Mouse (Mus musculus): Measurements from ENCODE around the gene Sbk2.

Gene Sbk2

DNA sequence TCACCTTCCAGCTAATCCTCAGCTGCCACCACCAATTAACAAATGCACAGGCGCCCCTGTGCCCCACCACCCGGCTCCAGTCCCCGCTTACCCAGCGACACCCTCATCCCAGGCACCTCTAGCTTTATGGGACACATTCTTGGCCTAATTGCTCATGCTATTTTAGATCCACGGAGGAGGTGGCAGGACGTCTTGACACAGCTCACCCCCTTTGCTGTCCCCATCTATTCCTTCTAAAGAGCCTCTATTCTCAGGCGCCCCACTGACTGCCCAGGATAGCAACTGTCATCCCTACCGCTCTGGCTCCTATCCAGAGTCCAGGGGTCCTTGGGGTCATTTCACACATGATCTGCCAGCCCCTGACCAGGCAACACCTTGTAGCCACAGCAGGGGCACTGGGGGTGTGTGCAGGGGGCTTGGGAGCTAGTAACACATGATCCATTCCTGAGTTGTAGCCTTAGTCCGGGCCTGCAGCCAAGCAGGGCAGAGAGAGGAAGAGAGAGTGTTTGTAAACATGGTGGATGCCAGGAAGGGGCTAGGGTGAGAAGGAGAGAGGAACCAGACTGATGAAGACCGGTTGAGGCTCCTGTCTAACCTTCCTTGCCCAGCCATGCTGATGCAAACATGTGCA lies 10.3 kb downstream of the Sbk2 start:
- in situ Hi-C loops (cut with MboI, MseI): no loop called here

DNA sequence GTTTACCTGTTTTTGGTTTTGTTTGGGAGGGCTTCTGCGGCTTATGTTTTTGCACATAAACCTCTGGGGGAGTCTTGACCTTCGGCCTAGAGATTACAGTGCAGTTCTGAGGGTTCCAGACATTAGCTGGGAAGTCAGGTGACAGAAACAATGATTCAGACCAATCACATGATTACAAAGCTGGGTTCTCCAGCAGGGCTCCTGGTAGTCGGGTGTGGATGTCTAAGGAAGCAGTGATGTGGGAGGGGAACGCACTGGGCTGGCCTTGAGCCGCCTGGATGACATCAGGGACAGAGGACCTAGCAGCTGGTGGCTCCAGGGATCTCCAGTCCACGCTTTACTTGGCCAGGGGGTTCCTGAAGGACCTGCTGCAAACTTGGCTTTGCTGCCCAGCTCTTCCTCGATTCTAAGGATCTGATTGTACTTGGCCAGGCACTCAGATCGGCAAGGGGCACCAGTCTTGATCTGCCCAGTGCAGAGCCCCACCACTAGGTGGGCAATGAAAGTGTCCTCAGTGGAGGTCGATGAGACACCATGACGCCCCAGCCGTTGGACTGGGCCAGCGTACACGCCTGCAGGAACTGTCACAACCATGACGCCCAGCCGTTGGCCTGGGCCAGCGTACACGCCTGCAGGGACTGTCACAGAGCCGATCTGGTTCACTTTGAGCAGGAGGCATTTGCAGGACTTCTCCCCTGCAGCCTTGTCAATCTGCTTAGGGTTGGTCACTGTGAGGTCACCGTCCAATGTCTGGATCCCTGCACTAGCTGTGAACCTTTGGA lies 13.5 kb downstream of the Sbk2 start:
- in situ Hi-C loops (cut with MboI, MseI): no loop called here

DNA sequence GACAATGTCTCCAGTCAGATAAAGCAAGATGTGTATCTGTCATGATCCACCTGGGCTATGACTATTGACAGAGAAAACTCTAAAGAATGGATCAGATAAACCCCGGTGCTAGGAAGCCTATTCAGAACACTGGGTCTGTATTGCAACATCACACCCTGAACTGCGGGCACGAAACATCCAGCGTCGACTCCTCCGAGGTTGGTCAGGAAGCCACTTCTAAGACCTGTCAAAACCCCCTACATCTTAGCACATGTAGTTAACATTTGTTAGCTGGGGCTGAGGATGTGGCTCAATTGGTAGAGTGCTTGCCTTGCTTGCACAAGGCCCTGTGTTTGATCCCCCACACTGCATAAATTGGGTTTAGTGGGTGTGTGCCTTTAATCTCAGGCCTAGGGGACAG lies 15.8 kb downstream of the Sbk2 start:
- in situ Hi-C loops (cut with MboI, MseI): no loop called here

DNA sequence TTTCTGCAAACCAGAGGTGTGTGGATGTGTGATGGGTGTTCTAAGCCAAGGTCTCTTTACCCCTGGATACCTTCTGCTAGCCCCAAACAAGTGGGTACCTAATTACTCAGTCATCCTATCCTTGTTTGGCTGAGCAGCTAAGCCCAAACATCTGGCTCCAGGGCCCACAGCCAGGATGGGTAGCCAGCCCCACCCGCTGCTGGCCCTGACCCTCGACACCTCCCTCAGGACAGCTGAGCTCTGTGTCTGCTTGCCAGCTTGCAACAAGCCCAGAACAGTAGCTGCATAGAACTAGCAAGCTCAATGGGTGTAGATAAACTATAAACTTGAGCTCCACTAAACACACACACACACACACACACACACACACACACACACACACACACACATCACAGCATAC lies 16.4 kb downstream of the Sbk2 start:
- in situ Hi-C loops (cut with MboI, MseI): no loop called here

DNA sequence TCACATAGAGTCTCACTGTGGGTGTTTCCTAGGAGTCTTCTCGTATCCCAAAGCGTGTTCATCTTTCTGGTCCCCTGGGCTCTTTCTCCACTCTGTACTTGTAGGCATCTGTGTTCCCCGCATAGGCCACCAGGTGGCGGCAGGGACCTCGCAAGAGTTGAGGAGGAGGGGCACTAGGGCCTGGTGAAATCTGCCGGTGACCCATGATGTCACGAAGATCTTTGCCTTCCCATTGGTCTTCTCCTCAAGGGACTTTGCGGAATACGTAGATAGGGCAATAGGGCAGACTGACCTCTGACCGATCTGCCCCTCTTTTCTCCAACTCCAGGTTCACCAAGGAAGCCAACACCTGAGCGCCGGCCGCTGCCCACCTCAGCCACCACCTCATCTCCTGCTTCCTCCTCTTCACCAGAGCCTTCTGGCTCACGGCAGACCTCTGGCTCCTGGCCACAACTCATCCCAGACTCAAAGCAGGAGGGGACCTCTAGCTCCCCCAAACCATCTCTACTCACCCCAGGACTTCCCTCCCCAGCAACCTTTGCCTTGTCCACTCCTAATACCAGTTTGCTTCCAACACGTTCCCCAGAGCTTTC lies 20.9 kb downstream of the Sbk2 start:
- in situ Hi-C loops (cut with MboI, MseI): loop anchor here (5.0 kb wide), 1 partner anchor 109 kb away; the partner anchor contains the start of gene Zfp580

DNA sequence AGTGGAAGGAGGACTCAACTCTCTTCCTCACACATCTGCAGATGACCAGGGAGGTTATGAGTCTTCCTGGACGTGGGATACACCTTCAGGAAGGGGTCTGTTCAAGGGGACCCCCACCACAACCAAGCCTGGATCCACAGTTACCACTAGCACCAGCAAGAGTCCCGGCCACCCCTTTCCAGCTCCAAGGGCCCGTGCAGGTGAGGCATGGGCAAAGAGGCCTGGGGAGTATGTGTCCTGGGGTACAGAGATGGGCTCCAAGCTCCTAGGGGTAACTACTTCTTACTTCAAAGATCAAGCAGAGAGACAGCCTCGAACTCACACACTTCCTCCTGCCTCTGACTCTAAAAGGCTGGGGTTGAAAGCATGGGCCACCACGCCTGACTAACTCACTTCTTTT lies 21.5 kb downstream of the Sbk2 start:
- in situ Hi-C loops (cut with MboI, MseI): loop anchor here (5.0 kb wide), 1 partner anchor 110 kb away; the partner anchor contains the start of gene Zfp580

DNA sequence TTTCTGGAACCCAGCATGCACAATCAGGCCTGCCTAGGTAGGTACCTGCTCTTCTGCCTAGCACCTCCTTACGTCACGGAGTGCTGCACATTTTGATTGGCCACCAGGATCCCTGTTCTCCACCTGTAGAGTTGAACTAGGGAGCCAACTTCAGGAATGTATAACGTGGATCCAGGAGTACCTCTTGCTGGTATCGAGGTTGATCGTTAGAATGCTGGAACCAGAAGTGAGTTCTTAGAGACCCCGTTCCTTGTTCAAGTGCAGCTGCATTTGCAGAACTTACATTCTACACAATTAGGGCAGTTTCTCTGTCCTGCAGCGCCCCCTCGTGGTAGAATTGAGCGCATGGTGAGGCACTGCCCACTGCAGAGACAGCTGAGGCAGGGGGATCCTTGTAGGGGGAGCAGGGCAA lies 24.1 kb downstream of the Sbk2 start:
- in situ Hi-C loops (cut with MboI, MseI): loop anchor here (5.0 kb wide), 1 partner anchor 112 kb away; the partner anchor contains the start of gene Zfp580

DNA sequence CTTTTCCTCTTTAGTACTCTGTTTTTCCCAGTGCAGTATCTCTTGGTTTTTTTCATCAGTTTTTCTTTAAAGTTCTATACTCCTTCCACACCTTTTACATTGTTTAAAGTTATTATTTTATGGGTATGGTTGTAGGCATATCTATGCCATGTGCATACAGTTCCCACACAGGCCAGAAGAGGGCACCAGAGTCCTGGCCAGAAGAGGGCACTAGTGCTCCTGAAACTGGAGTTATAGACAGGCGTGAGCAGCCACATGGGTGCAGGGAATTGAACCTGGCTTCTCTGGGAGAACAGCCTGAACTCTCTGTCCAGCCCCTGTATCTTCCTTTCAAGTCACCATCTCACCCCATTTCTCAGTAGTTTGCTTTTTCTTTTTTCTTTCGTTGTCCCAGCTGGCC lies 25.8 kb downstream of the Sbk2 start:
- in situ Hi-C loops (cut with MboI, MseI): no loop called here

DNA sequence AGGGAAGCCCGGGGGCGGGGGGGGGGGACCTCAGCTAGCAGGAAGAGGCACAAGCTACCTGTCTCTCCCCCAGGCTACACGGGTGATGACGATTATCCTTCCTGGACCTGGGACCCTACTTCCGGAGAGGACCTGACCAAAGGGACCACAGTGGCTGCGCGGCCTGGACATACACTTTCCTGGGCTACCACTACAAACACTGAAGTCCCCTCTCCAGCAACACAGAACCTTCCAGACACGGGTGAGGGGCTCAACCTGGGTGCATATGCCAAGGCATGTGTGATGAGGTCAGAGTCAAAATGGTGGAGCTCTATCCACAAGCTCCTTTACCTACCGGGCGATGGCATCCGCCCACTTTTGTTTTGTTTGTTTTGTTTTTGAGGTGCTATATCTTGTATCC lies 26.8 kb downstream of the Sbk2 start:
- in situ Hi-C loops (cut with MboI, MseI): no loop called here

DNA sequence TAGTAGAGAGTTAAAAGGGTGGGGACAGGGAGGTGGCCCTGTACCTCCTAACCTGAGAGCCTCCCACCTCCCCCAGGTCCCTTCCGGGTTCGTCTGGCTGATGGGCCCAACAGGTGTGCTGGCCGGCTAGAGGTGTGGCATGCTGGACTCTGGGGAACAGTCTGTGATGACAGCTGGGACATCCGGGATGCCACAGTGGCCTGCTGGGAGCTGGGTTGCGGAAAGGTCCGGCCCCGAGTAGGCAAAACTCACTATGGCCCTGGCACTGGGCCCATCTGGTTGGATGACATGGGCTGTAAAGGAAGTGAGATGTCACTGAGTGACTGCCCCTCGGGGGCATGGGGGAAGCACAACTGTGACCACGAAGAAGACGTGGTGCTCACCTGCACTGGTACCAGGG lies 27.4 kb downstream of the Sbk2 start:
- in situ Hi-C loops (cut with MboI, MseI): no loop called here

DNA sequence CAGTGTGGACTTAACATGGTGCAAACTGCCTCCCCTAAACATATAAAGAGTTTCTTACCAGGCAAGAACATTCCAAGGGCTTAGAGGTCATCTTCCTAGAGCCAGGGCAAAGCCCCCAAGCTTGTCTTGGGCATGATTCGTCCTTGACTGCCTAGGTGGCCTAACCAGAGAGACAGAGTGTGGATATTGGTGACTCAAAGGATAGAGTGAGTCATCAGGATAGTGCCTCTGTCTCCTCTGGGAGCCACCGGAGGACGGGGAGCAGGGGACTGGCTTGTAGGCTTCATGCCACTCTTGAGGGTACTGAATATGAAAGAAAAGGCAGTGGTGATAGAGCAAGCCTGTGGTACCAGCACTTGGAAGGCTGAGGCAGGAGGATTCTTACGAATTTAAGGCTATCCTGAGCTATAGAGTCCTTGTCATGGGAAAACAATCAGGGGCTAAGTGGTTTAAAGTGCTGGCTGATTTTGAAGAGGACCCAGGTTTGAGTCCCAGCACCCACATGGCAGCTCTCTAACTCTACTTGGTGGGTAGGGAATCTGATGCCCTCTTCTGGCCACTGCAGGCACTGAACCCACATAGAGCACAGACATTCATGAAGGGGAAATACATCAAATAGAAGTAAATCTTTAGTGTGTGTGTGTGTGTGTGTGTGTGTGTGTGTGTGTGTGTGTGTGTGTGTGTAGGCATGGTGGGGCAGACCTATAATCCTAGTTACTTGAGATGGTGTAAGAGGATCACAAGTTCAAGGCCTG lies 29.9 kb downstream of the Sbk2 start:
- in situ Hi-C loops (cut with MboI, MseI): no loop called here

DNA sequence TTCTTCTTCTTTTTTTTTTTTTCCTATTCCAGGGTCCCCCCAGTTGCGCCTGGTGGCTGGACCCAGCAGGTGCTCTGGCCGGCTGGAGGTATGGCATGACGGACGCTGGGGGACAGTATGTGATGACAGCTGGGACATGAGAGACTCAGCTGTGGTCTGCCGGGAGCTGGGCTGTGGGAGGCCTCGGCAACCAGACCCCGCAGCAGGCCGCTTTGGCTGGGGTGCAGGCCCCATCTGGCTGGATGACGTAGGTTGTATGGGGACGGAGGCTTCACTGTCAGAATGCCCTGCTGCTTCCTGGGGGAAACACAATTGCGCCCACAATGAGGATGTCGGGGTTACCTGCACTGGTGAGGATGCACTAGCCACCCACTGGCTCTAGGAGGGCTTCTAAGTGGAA lies 31.1 kb downstream of the Sbk2 start:
- in situ Hi-C loops (cut with MboI, MseI): no loop called here

DNA sequence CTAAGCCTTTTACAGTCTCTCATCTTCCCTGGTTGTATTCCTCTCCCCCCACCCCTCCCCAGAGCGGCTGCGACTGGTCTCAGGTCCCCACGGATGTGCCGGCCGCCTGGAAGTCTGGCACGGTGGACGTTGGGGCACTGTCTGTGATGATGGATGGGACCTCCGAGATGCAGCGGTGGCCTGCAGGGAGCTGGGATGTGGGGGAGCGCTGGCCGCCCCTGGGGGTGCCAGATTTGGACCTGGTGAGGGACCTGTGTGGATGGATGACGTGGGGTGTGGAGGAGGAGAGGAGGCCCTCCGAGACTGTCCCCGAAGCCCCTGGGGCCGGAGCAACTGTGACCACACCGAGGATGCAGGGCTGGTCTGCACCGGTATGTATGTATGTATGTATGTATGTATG lies 35.9 kb downstream of the Sbk2 start:
- in situ Hi-C loops (cut with MboI, MseI): no loop called here

DNA sequence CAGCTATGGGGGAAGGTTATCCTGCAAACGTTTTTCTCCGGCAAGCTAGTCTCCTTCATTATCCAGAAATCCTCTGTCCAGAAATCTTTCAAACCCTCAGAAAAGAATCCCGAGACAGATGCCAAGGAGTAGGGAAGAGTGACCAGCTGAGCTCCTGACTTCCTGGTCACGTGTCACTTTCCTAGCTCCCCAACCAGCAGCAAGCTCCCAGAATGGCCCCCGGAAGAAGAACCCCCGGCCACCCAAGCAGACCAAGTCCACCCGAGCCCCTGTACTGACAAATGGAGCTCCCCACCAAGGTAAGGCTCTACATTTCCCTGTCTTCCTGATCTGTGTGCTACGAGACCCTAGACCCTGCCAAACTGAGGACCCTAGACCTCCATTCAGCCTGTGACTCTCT lies 36.5 kb downstream of the Sbk2 start:
- in situ Hi-C loops (cut with MboI, MseI): no loop called here

DNA sequence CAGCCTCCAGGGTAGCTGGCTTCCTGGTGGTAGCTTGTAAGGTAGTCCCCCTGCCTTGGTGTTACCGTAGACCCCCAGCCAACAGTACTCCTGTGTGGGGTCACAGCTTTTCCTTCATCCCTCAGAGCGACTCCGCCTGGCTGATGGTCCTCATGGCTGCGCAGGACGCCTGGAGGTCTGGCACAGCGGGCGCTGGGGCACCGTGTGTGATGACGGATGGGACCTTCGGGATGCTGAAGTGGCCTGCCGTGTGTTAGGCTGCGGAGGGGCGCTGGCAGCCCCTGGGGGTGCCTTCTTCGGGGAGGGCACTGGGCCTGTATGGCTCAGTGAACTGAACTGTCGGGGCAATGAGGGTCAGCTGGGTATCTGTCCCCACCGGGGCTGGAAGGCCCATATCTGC lies 37.4 kb downstream of the Sbk2 start:
- in situ Hi-C loops (cut with MboI, MseI): no loop called here

DNA sequence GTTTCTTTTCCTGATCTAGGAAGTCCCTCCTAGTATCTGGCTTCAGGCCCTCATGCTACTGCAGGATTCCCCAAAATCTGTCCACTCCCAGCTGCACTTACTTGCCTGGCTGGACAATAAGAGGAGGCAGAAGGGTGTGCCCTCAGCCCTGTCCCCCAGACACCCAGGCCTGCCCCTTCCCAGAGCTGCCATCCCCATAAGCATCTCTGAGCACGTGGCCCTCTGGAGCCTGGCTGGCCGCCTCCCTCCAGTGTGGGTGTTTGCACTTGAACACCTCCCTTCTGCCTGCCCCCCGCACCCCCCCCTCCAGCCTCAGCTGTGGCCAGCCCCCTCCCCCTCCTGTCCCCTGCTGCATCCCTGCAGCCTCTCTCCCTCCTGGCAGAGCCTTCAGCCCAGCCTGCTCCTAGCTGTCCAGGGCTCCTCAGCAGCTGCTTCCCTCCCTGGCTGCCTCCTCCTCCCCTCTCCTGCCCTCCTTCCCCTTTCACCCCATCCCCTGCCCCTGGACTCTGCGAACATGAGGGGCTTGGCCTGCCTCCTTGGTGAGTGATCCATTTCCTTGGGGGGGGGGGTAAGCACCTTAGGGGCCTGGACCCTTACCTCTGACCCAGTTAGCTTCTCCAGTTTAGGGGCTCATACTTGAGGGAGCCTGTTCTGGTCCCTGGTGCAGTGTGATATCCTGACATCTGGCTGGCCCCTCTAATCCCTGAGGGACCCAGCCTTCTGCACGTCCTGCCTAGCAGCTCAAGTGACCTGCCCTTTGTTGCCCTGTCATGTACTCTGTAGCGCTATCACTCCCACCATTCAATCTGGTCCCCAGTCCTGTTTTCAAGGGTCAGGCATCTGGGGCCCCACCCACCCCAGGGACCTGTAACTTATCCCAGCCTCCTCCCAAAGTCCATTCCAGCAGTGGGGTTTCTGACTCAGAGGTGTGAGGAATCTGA lies 38.5 kb downstream of the Sbk2 start, which contains the start of gene Ssc5d:
Gene Ssc5d, plus strand, starts transcription at position 345 of the 941 bp plus-strand sequence.
- in situ Hi-C loops (cut with MboI, MseI): no loop called here

DNA sequence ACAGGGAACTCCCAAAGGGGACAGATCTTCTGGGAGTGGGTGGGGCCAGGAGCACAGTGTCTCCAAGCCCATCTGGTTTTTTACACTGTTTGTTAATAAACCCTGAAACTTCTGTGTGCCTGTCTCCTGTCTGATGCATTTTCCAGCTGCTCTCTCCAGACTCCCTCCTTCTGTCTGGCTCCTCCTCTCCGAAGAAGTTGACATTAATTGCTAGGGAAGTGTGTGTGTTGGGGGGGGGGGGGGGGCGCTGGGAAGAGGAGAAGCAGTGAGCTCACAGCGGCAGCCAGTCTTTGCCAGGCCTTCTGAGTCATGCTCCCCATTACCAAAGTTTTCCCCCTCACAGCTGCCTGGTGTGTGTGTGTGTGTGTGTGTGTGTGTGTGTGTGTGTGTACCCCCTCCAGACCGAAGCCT lies 39.3 kb downstream of the Sbk2 start:
- in situ Hi-C loops (cut with MboI, MseI): no loop called here

DNA sequence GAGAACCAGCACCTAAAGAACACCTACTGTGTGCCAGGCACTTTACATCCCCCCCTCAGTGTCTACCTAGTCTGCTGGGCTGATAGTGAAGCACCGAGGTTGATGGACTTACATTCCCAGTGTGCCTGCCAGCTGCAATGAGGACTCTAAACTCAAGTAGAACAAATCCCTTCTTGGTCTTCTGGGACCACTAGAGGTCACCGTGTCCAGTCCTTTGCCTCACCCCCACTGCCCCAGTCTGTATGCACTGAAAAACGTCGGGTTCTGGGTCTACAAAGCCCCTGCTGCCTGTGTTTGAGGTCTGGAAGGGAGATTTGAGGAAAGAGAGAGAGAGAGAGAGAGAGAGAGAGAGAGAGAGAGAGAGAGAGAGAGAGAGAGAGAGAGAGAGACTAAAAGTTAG lies 39.7 kb downstream of the Sbk2 start:
- in situ Hi-C loops (cut with MboI, MseI): no loop called here

DNA sequence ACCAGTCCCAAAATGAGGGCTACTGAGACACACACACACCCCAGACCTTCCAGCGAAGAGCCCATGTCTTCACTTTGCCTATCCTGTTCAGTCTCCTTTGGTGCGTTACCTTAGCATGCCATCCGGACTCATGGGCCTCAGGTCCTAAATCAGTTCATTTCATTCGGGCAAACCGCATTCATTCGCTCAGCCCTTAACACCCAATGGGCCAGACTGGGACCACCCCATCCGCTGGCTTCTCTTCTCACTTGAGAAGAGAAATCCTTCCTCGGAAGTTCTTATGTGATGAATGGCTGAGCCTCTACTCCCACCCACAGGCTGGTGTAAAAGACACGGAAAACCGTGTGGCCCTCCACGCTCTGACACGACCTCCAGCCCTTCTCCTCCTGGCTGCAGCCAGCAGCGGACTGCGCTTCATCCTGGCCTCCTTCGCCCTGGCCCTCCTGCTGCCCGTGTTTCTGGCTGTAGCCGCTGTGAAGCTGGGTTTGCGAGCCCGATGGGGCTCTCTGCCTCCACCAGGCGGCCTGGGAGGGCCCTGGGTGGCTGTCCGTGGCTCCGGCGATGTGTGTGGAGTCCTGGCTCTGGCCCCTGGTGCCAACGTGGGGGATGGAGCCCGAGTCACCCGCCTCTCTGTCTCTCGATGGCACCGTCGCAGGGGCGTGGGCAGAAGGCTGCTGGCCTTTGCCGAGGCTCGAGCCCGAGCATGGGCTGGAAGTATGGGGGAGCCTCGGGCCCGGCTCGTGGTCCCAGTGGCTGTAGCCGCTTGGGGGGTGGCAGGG lies 40.4 kb downstream of the Sbk2 start:
- in situ Hi-C loops (cut with MboI, MseI): no loop called here

DNA sequence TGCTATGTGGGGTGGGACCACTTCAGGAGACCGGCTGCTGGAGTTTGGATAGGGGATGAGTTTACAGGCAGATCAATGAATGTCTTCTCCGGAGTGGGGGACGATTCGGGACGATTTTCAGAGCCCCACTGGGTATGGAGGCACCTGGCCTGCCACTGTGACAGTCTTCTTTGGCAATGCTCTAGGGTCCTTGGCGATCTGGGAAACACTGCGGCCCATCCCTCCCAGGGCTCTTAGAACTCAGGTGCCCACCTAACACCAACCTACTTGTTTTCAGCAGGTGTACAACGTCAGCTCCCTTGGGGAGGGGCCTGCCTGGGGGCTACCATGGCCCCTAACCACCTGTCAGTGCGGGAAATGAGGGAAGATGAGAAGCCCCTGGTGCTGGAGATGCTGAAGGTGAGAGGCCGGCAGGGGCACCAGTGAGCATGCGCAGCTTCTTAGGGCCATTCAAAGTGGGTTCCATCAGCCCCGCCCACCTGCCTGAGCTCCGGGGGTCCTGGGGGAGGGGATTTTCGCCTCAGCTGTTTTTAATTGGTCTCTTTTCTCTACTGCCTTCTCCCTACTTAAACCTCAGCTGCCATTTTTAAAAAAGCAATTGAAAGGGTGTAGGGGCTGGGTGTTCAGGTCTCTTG lies 41.2 kb downstream of the Sbk2 start:
- in situ Hi-C loops (cut with MboI, MseI): no loop called here
